Mouse (Mus musculus) embryonic fibroblast, embryonic 13.5 days (primary cell): Measurements from ENCODE around the gene Col25a1.

ENCODE experiments used
- CTCF ChIP-seq: IDR thresholded peaks from 2 replicates; pipeline ENCODE4 v1.5.1; 2011; ENCODE audit warnings: mild to moderate bottlenecking, control low read depth, low read length, moderate library complexity, borderline replicate concordance; ENCODE audit not compliant: insufficient read depth
- POLR2A ChIP-seq: IDR thresholded peaks from 2 replicates; pipeline ENCODE4 v1.6.1; 2011; ENCODE audit warnings: low read depth, mild to moderate bottlenecking, control low read depth, low read length, moderate library complexity

- no peak for TF ChIP-seq CTCF
- TF ChIP-seq POLR2A = no peak
Measured at GRCm38 (mm10) chr3:130350161-130350560, 218.9 kb downstream of the Col25a1 start.
